Mouse (Mus musculus) liver, embryonic 18 days (tissue): ENCODE results near the gene Prcd. TPM values are rescaled to one million over a fixed set of nuclear protein-coding genes. Genes with fewer than 3 reads are reported as not detected.

Experiments
- polyA plus RNA-seq: library from polyadenylated mRNA; depleted of rRNA; stranded (reverse); fragments of >200 nt; gene quantifications from 2 replicates; pipeline ENCODE4 v1.2.3, GENCODE M21; 2012; rRNA removed

The Prcd gene
- polyA plus RNA-seq, result 0.16 and 0.19 TPM in 2 replicates

GRCm38 (mm10) chr11:116653234-116653633, at the start of gene Prcd:
Gene Prcd (plus strand): TSS chr11:116653534.

GRCm38 (mm10) chr11:116626299-116627071, 26.8 kb upstream of the Prcd start, which contains the start of gene Rhbdf2:
Gene Rhbdf2 (minus strand): TSS chr11:116627019.

GRCm38 (mm10) chr11:116654255-116654821, 1.0 kb downstream of the Prcd start, which contains the start of gene Cygb:
Gene Cygb (minus strand): TSS chr11:116654313.

Other genes with a start within 250 kb of the Prcd start
- gene Rnf157, start 240.5 kb upstream of the Prcd start, polyA plus RNA-seq, result 1.1 and 1.5 TPM in 2 replicates
- gene Ubald2, start 219.4 kb upstream of the Prcd start, polyA plus RNA-seq, result 55.8 and 59.4 TPM in 2 replicates
- 0.01 TPM in 1 of 2 replicates, not detected in the other for gene Qrich2, start 187.3 kb upstream of the Prcd start, polyA plus RNA-seq
- gene Prpsap1, start 159.3 kb upstream of the Prcd start, polyA plus RNA-seq, result 23.5 and 24.6 TPM in 2 replicates
- 8.3 and 9.5 TPM in 2 replicates for gene Sphk1, start 122.6 kb upstream of the Prcd start, polyA plus RNA-seq
- gene Ube2o, start 72.1 kb upstream of the Prcd start, polyA plus RNA-seq, result 19.3 and 22.4 TPM in 2 replicates
- gene Aanat, start 67.1 kb upstream of the Prcd start, polyA plus RNA-seq, result not detected in 2 replicates
- 9.3 and 11.2 TPM in 2 replicates for gene Rhbdf2, start 26.5 kb upstream of the Prcd start, polyA plus RNA-seq
- gene Cygb, start 779 bp downstream of the Prcd start, polyA plus RNA-seq, result 1.5 TPM in 2 replicates
- gene St6galnac1, start 122.0 kb downstream of the Prcd start, polyA plus RNA-seq, result not detected in 2 replicates
- gene Mxra7, start 174.5 kb downstream of the Prcd start, polyA plus RNA-seq, result 1.1 and 1.3 TPM in 2 replicates
- gene Mettl23, start 189.7 kb downstream of the Prcd start, polyA plus RNA-seq, result 17.5 and 18.0 TPM in 2 replicates
- gene Jmjd6, start 189.9 kb downstream of the Prcd start, polyA plus RNA-seq, result 15.6 and 16.7 TPM in 2 replicates
- gene Mfsd11, start 198.9 kb downstream of the Prcd start, polyA plus RNA-seq, result 6.5 and 6.9 TPM in 2 replicates
- gene Srsf2, start 199.6 kb downstream of the Prcd start, polyA plus RNA-seq, result 234 and 240 TPM in 2 replicates